Mouse (Mus musculus): ENCODE measurements at regions not wholly inside any gene's neighbourhood (a gene's known extent, or its start where the extent isn't known, plus 50 kb on each side); places are given as distances from the start of the nearest gene placed in this dataset.

- Histone ChIP-seq H3K4me1 (ENCODE audit: control insufficient read depth, insufficient read depth, low read length) (no peaks in the 10 kb centered on the region), H3K9ac (replicated peaks; ENCODE audit: low read depth, low read length) (no peak overlapping the region), H3K36me3 (ENCODE audit: control insufficient read depth, insufficient read depth, low read length) (no peaks in the 10 kb centered on the region), H3K27me3 (ENCODE audit: control insufficient read depth, insufficient read depth, low read length) (no peaks in the 10 kb centered on the region), H3K9me3 (ENCODE audit: control insufficient read depth, low read length) (no peaks in the 10 kb centered on the region), H3K4me2 (ENCODE audit: low read depth, low read length) (no peak overlapping the region), H3K4me3 (ENCODE audit: low read depth, low read length) (no peak overlapping the region), H3K27ac (ENCODE audit: low read depth, low read length) (no peak overlapping the region)
- WGBS = 83% methylated on average over 3 of the region's 3 CpGs
- no peak for ATAC-seq (ENCODE audit: low read depth)
Measured at GRCm38 (mm10) chr3:100365354-100365945, 123.7 kb downstream of the Tent5c start.

DNA sequence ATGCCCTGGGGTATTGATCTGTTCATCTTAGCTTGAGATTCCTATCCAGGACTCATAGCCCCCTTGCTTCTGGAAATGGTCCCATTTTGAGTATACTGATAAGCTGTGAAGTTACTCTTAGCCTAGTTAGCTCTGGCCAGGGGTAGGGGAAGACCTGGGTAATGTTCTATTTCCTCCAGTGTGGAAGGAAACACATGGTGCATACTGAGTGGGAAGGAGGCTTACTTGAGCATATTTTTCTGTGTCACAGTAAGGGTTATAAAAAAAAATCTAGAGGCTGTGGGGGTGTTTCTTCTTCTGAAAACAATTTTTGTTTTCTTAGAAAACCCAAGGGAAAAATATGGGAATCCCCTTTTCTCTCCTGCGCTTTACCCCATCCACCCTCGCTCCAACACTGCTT lies 124.4 kb downstream of the Tent5c start:
- no peak overlapping the region for H3K27ac ChIP-seq (ENCODE audit: low read depth, low read length)
- no peak overlapping the region for H3K9ac ChIP-seq (replicated peaks; ENCODE audit: low read depth, low read length)
- no peaks in the 10 kb centered on the region for H3K36me3 ChIP-seq (ENCODE audit: control insufficient read depth, insufficient read depth, low read length)
- WGBS = 80% methylated on average over 2 of the region's 2 CpGs
- H3K4me2 ChIP-seq (ENCODE audit: low read depth, low read length) = no peak overlapping the region
- H3K9me3 ChIP-seq (ENCODE audit: control insufficient read depth, low read length) = no peaks in the 10 kb centered on the region
- H3K27me3 ChIP-seq (ENCODE audit: control insufficient read depth, insufficient read depth, low read length) = no peaks in the 10 kb centered on the region
- no peak for ATAC-seq (ENCODE audit: low read depth)
- no peak overlapping the region for H3K4me3 ChIP-seq (ENCODE audit: low read depth, low read length)
- no peaks in the 10 kb centered on the region for H3K4me1 ChIP-seq (ENCODE audit: control insufficient read depth, insufficient read depth, low read length)

- Histone ChIP-seq H3K4me1 (ENCODE audit: control insufficient read depth, insufficient read depth, low read length) (no peaks in the 10 kb centered on the region), H3K9me3 (ENCODE audit: control insufficient read depth, low read length) (no peaks in the 10 kb centered on the region), H3K9ac (replicated peaks; ENCODE audit: low read depth, low read length) (no peak overlapping the region), H3K4me3 (ENCODE audit: low read depth, low read length) (no peak overlapping the region), H3K27ac (ENCODE audit: low read depth, low read length) (no peak overlapping the region), H3K27me3 (ENCODE audit: control insufficient read depth, insufficient read depth, low read length) (no peaks in the 10 kb centered on the region), H3K4me2 (ENCODE audit: low read depth, low read length) (no peak overlapping the region), H3K36me3 (ENCODE audit: control insufficient read depth, insufficient read depth, low read length) (no peaks in the 10 kb centered on the region)
- ATAC-seq (ENCODE audit: low read depth) = no peak
- WGBS = 91% methylated on average over 3 of the region's 3 CpGs
Measured at GRCm38 (mm10) chr3:100362983-100363382, 126.1 kb downstream of the Tent5c start.

DNA sequence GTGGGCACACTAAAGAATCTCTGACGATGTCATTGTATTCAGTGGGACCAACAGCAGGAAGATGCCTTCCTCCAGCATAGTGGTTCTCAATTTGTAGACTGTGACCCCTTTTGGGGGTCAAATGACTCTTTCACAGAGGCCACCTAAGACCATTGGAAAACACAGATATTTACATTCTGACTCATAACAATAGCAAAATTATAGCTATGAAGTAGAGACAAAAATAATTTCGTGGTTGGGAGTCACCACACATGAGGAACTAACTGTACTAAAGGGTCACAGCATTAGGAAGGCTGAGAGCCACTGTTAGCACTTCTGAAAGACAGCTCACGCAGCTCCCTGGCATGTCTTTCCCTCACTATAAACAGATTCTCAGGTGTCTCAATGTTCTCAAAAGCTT lies 129.1 kb downstream of the Tent5c start:
- H3K4me3 ChIP-seq (ENCODE audit: low read depth, low read length) = no peak overlapping the region
- WGBS = 91% methylated on average over 3 of the region's 3 CpGs
- H3K4me1 ChIP-seq (ENCODE audit: control insufficient read depth, insufficient read depth, low read length) = no peaks in the 10 kb centered on the region
- no peak overlapping the region for H3K27ac ChIP-seq (ENCODE audit: low read depth, low read length)
- H3K9ac ChIP-seq (replicated peaks; ENCODE audit: low read depth, low read length) = no peak overlapping the region
- H3K4me2 ChIP-seq (ENCODE audit: low read depth, low read length) = no peak overlapping the region
- H3K36me3 ChIP-seq (ENCODE audit: control insufficient read depth, insufficient read depth, low read length) = no peaks in the 10 kb centered on the region
- no peaks in the 10 kb centered on the region for H3K9me3 ChIP-seq (ENCODE audit: control insufficient read depth, low read length)
- no peaks in the 10 kb centered on the region for H3K27me3 ChIP-seq (ENCODE audit: control insufficient read depth, insufficient read depth, low read length)
- no peak for ATAC-seq (ENCODE audit: low read depth)

DNA sequence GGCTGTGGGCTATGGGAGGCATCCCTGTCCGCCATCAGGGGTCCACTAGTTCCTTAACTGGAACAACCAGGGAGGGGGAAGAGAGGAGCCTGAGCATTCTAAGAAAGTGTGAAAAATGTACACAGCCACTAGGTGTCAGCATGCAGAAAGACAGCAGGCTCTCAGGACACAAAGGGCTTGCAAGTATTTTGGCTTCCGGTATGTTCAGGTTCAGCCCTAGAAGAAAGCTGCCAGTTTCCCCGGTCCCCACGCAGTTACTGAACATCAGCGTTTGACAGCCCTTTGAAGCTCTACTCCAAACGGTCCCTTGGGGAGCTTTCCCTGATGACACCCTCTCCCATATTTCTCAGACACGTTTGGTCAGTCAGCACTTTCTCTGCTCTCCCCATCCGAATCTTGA lies 130.1 kb downstream of the Tent5c start:
- H3K9me3 ChIP-seq (ENCODE audit: control insufficient read depth, low read length) = no peaks in the 10 kb centered on the region
- no peak overlapping the region for H3K9ac ChIP-seq (replicated peaks; ENCODE audit: low read depth, low read length)
- no peaks in the 10 kb centered on the region for H3K4me1 ChIP-seq (ENCODE audit: control insufficient read depth, insufficient read depth, low read length)
- H3K36me3 ChIP-seq (ENCODE audit: control insufficient read depth, insufficient read depth, low read length) = no peaks in the 10 kb centered on the region
- peak overlapping the region; percentile 41; the same call in 1 of the 2 replicates for H3K4me2 ChIP-seq (ENCODE audit: low read depth, low read length)
- peak; percentile 94 for ATAC-seq (ENCODE audit: low read depth)
- H3K27ac ChIP-seq (ENCODE audit: low read depth, low read length) = no peak overlapping the region
- 28% methylated on average over 8 of the region's 8 CpGs for WGBS
- no peaks in the 10 kb centered on the region for H3K27me3 ChIP-seq (ENCODE audit: control insufficient read depth, insufficient read depth, low read length)
- no peak overlapping the region for H3K4me3 ChIP-seq (ENCODE audit: low read depth, low read length)

DNA sequence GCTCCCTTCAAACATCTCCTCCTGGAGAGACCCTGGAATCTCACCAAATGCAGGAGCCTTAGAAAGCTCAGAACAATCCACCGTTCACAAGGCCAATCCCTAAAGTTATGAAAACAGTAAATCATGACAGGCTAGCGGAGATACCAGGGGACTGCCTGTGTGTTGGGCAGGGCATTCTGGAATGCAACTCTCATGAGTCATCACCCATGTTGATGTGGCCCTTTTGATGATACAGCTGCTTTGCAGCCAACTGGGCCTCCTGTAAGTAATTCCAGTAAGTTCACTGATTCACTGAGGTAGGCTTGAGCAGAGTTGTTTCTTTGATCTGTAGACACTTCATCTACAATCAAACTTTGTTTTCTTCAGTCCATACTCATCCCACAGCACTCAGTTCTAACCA lies 155.6 kb downstream of the Tent5c start:
- no peak for ATAC-seq (ENCODE audit: low read depth)
- 86% methylated on average over 2 of the region's 2 CpGs for WGBS
- Histone ChIP-seq H3K27ac (ENCODE audit: low read depth, low read length) (no peak overlapping the region), H3K9ac (replicated peaks; ENCODE audit: low read depth, low read length) (no peak overlapping the region), H3K4me2 (ENCODE audit: low read depth, low read length) (no peak overlapping the region), H3K9me3 (ENCODE audit: control insufficient read depth, low read length) (no peaks in the 10 kb centered on the region), H3K36me3 (ENCODE audit: control insufficient read depth, insufficient read depth, low read length) (no peaks in the 10 kb centered on the region), H3K4me3 (ENCODE audit: low read depth, low read length) (no peak overlapping the region), H3K27me3 (ENCODE audit: control insufficient read depth, insufficient read depth, low read length) (no peaks in the 10 kb centered on the region), H3K4me1 (ENCODE audit: control insufficient read depth, insufficient read depth, low read length) (no peaks in the 10 kb centered on the region)

GRCm38 (mm10) chr3:100318357-100318756 lies 156.2 kb upstream of the Wdr3 start:
- Histone ChIP-seq H3K36me3 (ENCODE audit: control insufficient read depth, insufficient read depth, low read length) (no peaks in the 10 kb centered on the region), H3K27ac (ENCODE audit: low read depth, low read length) (no peak overlapping the region), H3K9ac (replicated peaks; ENCODE audit: low read depth, low read length) (no peak overlapping the region), H3K9me3 (ENCODE audit: control insufficient read depth, low read length) (no peaks in the 10 kb centered on the region), H3K4me2 (ENCODE audit: low read depth, low read length) (no peak overlapping the region), H3K4me3 (ENCODE audit: low read depth, low read length) (no peak overlapping the region), H3K27me3 (ENCODE audit: control insufficient read depth, insufficient read depth, low read length) (no peaks in the 10 kb centered on the region), H3K4me1 (ENCODE audit: control insufficient read depth, insufficient read depth, low read length) (no peaks in the 10 kb centered on the region)
- ATAC-seq (ENCODE audit: low read depth) = no peak

DNA sequence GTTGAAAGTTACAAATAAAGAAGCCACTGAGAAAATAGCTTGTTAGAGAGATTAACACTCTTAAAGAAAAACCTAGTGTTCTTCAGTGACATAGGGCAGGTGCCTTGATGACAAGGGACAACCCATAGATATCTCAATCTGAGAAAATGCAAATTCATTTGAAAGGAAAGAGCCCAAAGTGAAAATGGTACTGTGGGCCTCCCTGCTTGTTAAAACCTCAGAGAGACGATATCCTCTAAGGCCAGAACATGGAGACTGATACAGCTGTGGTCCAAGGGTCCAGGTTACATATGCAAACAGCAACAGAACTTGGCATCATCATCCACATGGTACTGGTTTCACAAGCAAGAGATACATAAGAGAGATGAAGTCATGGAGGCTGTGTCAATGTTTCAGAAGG lies 125.6 kb upstream of the Wdr3 start:
- H3K9me3 ChIP-seq (ENCODE audit: control insufficient read depth, low read length) = no peaks in the 10 kb centered on the region
- no peaks in the 10 kb centered on the region for H3K27me3 ChIP-seq (ENCODE audit: control insufficient read depth, insufficient read depth, low read length)
- no peak overlapping the region for H3K4me3 ChIP-seq (ENCODE audit: low read depth, low read length)
- ATAC-seq (ENCODE audit: low read depth) = no peak
- no peaks in the 10 kb centered on the region for H3K4me1 ChIP-seq (ENCODE audit: control insufficient read depth, insufficient read depth, low read length)
- H3K36me3 ChIP-seq (ENCODE audit: control insufficient read depth, insufficient read depth, low read length) = no peaks in the 10 kb centered on the region
- no peak overlapping the region for H3K27ac ChIP-seq (ENCODE audit: low read depth, low read length)
- WGBS = 86% methylated on average over 1 of the region's 1 CpGs
- no peak overlapping the region for H3K4me2 ChIP-seq (ENCODE audit: low read depth, low read length)
- no peak overlapping the region for H3K9ac ChIP-seq (replicated peaks; ENCODE audit: low read depth, low read length)

GRCm38 (mm10) chr3:100266976-100267375 lies 104.8 kb upstream of the Wdr3 start:
- Histone ChIP-seq H3K27ac (ENCODE audit: low read depth, low read length) (no peak overlapping the region), H3K4me2 (ENCODE audit: low read depth, low read length) (no peak overlapping the region), H3K36me3 (ENCODE audit: control insufficient read depth, insufficient read depth, low read length) (no peaks in the 10 kb centered on the region), H3K4me3 (ENCODE audit: low read depth, low read length) (no peak overlapping the region), H3K27me3 (ENCODE audit: control insufficient read depth, insufficient read depth, low read length) (no peaks in the 10 kb centered on the region), H3K9ac (replicated peaks; ENCODE audit: low read depth, low read length) (no peak overlapping the region), H3K9me3 (ENCODE audit: control insufficient read depth, low read length) (no peaks in the 10 kb centered on the region), H3K4me1 (ENCODE audit: control insufficient read depth, insufficient read depth, low read length) (no peaks in the 10 kb centered on the region)
- ATAC-seq (ENCODE audit: low read depth) = no peak

- Histone ChIP-seq H3K4me2 (ENCODE audit: low read depth, low read length) (no peak overlapping the region), H3K27ac (ENCODE audit: low read depth, low read length) (no peak overlapping the region), H3K9me3 (ENCODE audit: control insufficient read depth, low read length) (no peaks in the 10 kb centered on the region), H3K27me3 (ENCODE audit: control insufficient read depth, insufficient read depth, low read length) (no peaks in the 10 kb centered on the region), H3K4me3 (ENCODE audit: low read depth, low read length) (no peak overlapping the region), H3K9ac (replicated peaks; ENCODE audit: low read depth, low read length) (no peak overlapping the region), H3K4me1 (ENCODE audit: control insufficient read depth, insufficient read depth, low read length) (no peaks in the 10 kb centered on the region), H3K36me3 (ENCODE audit: control insufficient read depth, insufficient read depth, low read length) (no peaks in the 10 kb centered on the region)
- 57% methylated on average over 5 of the region's 5 CpGs for WGBS
- ATAC-seq (ENCODE audit: low read depth) = no peak
Measured at GRCm38 (mm10) chr3:100264991-100265390, 102.8 kb upstream of the Wdr3 start.

Measured in neural tube, embryonic 14.5 days (tissue).